Mouse (Mus musculus): ENCODE data around the gene Bbs4.
A peak's percentile ranks its signal among the peaks of the same experiment; 100 is the strongest.

The Bbs4 gene

GRCm38 (mm10) chr9:59291688-59292492, 61.4 kb downstream of the Bbs4 start:
- DNase-seq, result no peak

GRCm38 (mm10) chr9:59290957-59291687, 62.2 kb downstream of the Bbs4 start, which contains the start of gene Adpgk:
Gene Adpgk, plus strand, starts transcription at chr9:59291558.
- DNase-seq, result peak; percentile 98 to 99

GRCm38 (mm10) chr9:59289529-59290115, 63.7 kb downstream of the Bbs4 start:
- DNase-seq, result no peak

- no peak for DNase-seq
Measured at GRCm38 (mm10) chr9:59288685-59289410, 64.5 kb downstream of the Bbs4 start.

- no peak for DNase-seq
Measured at GRCm38 (mm10) chr9:59288058-59288457, 65.2 kb downstream of the Bbs4 start.

GRCm38 (mm10) chr9:59285614-59286013, 67.7 kb downstream of the Bbs4 start:
- DNase-seq, result no peak

- DNase-seq, result no peak
Measured at GRCm38 (mm10) chr9:59282683-59282986, 70.7 kb downstream of the Bbs4 start.

GRCm38 (mm10) chr9:59281871-59282682, 71.2 kb downstream of the Bbs4 start:
- peak; percentile 61 to 62 for DNase-seq

GRCm38 (mm10) chr9:59280888-59281287, 72.4 kb downstream of the Bbs4 start:
- DNase-seq, result no peak

GRCm38 (mm10) chr9:59278694-59279093, 74.6 kb downstream of the Bbs4 start:
- no peak for DNase-seq

GRCm38 (mm10) chr9:59278199-59278598, 75.1 kb downstream of the Bbs4 start:
- no peak for DNase-seq

GRCm38 (mm10) chr9:59274846-59275455, 78.4 kb downstream of the Bbs4 start:
- no peak for DNase-seq

- DNase-seq, result no peak
Measured at GRCm38 (mm10) chr9:59273199-59273598, 80.1 kb downstream of the Bbs4 start.

All from thymus, postnatal 36 days (tissue).